Mouse (Mus musculus) layer of hippocampus, adult 18-20 months (tissue): ENCODE results near the gene Olfr1211. TPM values are rescaled to one million over a fixed set of nuclear protein-coding genes. Genes with fewer than 3 reads are reported as not detected.

Experiments
- DNase-seq, 2 experiments: peaks; one replicate each; pipeline ENCODE4 v3.0.0; 2022; ENCODE audit warnings: low spot score in 2 of 2
- long read RNA-seq: library from polyadenylated mRNA; stranded (forward); transcript quantifications from one replicate; pipeline ENCODE4 v2.0.0, GENCODE M21; 2021
- total RNA-seq, 2 experiments: library from RNA; stranded (reverse); gene quantifications; 2 replicates each; pipeline ENCODE4 v1.2.3; 2021

Gene Olfr1211
- not detected for total RNA-seq
- long read RNA-seq: 0 reads

DNA sequence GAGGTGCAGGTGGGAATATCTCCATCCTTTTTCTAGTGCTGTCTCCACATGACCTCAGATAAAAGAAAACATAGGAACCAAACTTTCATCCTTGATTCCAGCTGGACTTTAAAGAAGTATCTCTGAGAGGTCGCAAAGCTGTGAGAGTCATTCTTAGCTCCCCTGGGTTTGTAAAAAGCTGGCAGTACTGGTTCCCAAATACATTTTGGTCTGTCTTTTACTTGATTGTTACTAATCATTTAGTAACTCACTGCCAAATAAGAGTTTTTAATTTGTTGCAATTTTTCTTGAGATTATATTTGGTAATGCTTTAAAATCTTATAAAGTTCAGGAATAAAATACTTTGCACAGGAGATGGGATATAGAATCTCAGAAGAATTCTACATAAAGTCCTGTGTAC is at the start of gene Olfr1211:
TSS of gene Olfr1211 (minus strand) at position 101 of the 400 bp plus-strand sequence.
- no peak for DNase-seq

DNA sequence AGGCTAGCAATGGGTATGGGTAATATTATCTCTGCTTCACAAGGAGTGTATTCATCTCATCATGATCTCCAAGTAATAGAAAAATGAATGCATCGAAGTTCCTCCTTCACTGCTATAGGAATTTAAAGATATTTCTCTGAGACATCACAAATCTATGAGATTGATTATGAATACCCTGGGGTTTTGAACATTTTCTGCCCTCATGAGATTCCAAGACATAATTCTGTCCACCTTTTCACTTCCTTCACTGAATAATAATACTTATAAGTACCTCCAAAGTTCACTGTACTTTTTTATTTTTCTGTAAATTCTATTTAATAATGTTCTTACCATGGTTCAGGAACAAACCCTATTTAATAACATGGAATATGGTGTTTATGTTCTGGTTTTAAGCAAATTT is 42.3 kb upstream of the Olfr1211 start, which contains the start of gene Gm13762:
TSS of gene Gm13762 (minus strand) at position 101 of the 400 bp plus-strand sequence.
- no peak for DNase-seq

DNA sequence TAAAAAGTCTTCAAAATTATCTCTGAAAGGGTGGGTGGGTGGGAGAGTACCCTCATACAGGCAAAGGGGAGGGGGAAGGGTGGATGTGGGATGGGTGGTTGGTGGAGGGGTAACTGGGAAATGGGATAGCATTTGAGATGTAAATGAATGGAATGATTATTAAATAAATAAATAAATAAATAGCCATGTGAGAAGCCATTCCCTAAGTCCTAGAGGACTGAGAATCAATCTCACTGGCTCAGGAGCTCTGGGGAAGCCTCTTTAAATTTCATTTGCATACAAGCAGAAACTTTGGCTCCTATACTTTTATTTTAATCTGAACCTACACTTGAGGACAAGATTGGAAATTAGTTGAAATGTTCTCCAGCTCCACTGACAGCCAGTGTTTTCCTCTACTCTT is 15.8 kb upstream of the Olfr1211 start, which contains the start of gene Olfr1212:
TSS of gene Olfr1212 (plus strand) at position 301 of the 400 bp plus-strand sequence.
- no peak for DNase-seq

DNA sequence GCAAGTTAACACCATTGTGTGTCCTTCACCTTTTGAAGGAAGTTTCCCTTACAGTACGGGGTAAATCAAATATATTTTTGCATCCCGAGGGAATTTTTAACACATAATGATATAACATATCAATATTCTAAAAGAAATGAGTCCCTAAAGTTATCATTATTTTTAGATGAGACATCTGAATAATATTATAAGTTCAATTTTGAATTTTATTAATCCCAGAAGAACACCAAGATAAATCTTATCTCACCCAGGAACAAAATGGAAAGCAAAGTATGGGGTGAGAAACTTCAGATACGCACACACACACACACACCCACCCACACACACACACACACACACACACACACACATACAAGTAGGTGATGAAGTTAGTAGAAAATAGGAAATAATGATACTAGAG is 22.9 kb downstream of the Olfr1211 start, which contains the start of gene Olfr1209:
TSS of gene Olfr1209 (minus strand) at position 101 of the 400 bp plus-strand sequence.
- no peak for DNase-seq

DNA sequence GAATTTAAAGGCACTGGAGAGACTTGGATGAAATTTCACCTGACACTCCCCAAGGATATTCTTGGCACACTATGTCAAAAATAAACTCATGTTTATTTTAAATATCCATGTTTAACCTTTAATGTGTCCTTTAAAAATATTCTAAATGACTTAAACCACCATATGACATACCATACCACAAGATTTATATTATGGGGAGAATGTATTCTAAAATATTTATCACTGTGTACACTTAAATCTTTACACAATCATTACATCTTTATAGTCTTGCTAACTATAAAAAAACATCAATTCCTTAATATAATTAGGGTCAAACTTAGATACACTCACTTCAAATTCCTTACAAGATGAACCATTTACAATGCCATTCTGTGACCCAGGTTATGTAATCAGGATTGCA is 35.7 kb downstream of the Olfr1211 start, which contains the start of gene Olfr1208:
TSS of gene Olfr1208 (minus strand) at position 101 of the 400 bp plus-strand sequence.
- DNase-seq: no peak

Other genes with a start within 250 kb of the Olfr1211 start
- gene Olfr1195, start 248.9 kb downstream of the Olfr1211 start, total RNA-seq: not detected
- not detected for gene Olfr1196, start 233.5 kb downstream of the Olfr1211 start, total RNA-seq
- not detected for gene Olfr1197, start 205.7 kb downstream of the Olfr1211 start, total RNA-seq
- gene Olfr1198, start 186.7 kb downstream of the Olfr1211 start, total RNA-seq: not detected
- not detected for gene Olfr1199, start 177.6 kb downstream of the Olfr1211 start, total RNA-seq
- not detected for gene Olfr1200, start 167.6 kb downstream of the Olfr1211 start, total RNA-seq
- gene Olfr1201, start 145.1 kb downstream of the Olfr1211 start, total RNA-seq: not detected
- not detected for gene Olfr1202, start 123.6 kb downstream of the Olfr1211 start, total RNA-seq
- gene Olfr1205, start 108.4 kb downstream of the Olfr1211 start, total RNA-seq: not detected
- gene Olfr1204, start 88.8 kb downstream of the Olfr1211 start, total RNA-seq: not detected
- not detected for gene Olfr1206, start 74.9 kb downstream of the Olfr1211 start, total RNA-seq
- gene Olfr1208, start 35.8 kb downstream of the Olfr1211 start, total RNA-seq: not detected
- gene Olfr1209, start 23.0 kb downstream of the Olfr1211 start, total RNA-seq: not detected
- gene Olfr1212, start 15.9 kb upstream of the Olfr1211 start, total RNA-seq: not detected
- not detected for gene Gm13762, start 42.2 kb upstream of the Olfr1211 start, total RNA-seq
- not detected for gene Olfr1214, start 54.5 kb upstream of the Olfr1211 start, total RNA-seq
- gene Olfr1215, start 68.9 kb upstream of the Olfr1211 start, total RNA-seq: not detected
- gene Olfr1216, start 80.2 kb upstream of the Olfr1211 start, total RNA-seq: not detected
- not detected for gene Olfr1217, start 94.0 kb upstream of the Olfr1211 start, total RNA-seq
- not detected for gene Olfr1218, start 123.1 kb upstream of the Olfr1211 start, total RNA-seq
- not detected for gene Olfr1219, start 145.4 kb upstream of the Olfr1211 start, total RNA-seq
- gene Olfr1220, start 168.7 kb upstream of the Olfr1211 start, total RNA-seq: not detected
- gene Olfr1221, start 179.2 kb upstream of the Olfr1211 start, total RNA-seq: not detected
- gene Olfr1222, start 194.9 kb upstream of the Olfr1211 start, total RNA-seq: not detected
- not detected for gene Olfr1223, start 213.4 kb upstream of the Olfr1211 start, total RNA-seq
- not detected for gene Olfr1224-ps1, start 226.0 kb upstream of the Olfr1211 start, total RNA-seq
- not detected for gene Olfr1225, start 236.6 kb upstream of the Olfr1211 start, total RNA-seq